Mouse (Mus musculus) layer of hippocampus, postnatal 25 days (tissue): ENCODE results near the gene Ifi35. TPM values are rescaled to one million over a fixed set of nuclear protein-coding genes. Genes with fewer than 3 reads are reported as not detected.
"Not testable (repeated sequence)": the region's sequence is repeated elsewhere in the genome, so short reads cannot be mapped to it uniquely, and the experiment has no call there.

Source experiments
- DNase-seq, 2 experiments: peaks; one replicate each; pipeline ENCODE4 v3.0.0; 2022; ENCODE audit warnings: mixed read lengths in 2 of 2, low spot score in 1 of 2; ENCODE audit errors: extremely low spot score in 1 of 2
- total RNA-seq, 2 experiments: library from RNA; stranded (reverse); gene quantifications; 2 replicates each; pipeline ENCODE4 v1.2.3; 2021

Gene Ifi35
- total RNA-seq, 2 experiments from 2014 or later, result 1.9 to 2.2 TPM

GRCm38 (mm10) chr11:101446860-101447259 lies 1.3 kb upstream of the Ifi35 start:
- DNase-seq, result not testable (repeated sequence)

- no peak for DNase-seq
These were observed 421 bp upstream of the Ifi35 start for GRCm38 (mm10) chr11:101447786-101448185.

GRCm38 (mm10) chr11:101448899-101449298 lies 692 bp downstream of the Ifi35 start:
- DNase-seq, result no peak

GRCm38 (mm10) chr11:101449596-101449995 lies 1.4 kb downstream of the Ifi35 start:
- DNase-seq, result not testable (repeated sequence)

GRCm38 (mm10) chr11:101450394-101450793 lies 2.2 kb downstream of the Ifi35 start:
- DNase-seq, result no peak

GRCm38 (mm10) chr11:101451536-101451935 lies 3.3 kb downstream of the Ifi35 start:
- no peak for DNase-seq

GRCm38 (mm10) chr11:101452093-101452774 lies 4.0 kb downstream of the Ifi35 start:
- no peak for DNase-seq

- no peak for DNase-seq
These were observed 6.5 kb downstream of the Ifi35 start for GRCm38 (mm10) chr11:101454702-101455101.

- no peak for DNase-seq
These were observed 7.4 kb downstream of the Ifi35 start for GRCm38 (mm10) chr11:101455627-101456026.

- no peak for DNase-seq
These were observed 9.4 kb downstream of the Ifi35 start for GRCm38 (mm10) chr11:101457631-101458030.

GRCm38 (mm10) chr11:101458217-101458616 lies 10.0 kb downstream of the Ifi35 start:
- no peak for DNase-seq

- no peak for DNase-seq
These were observed 11.5 kb downstream of the Ifi35 start for GRCm38 (mm10) chr11:101459716-101460115.

- DNase-seq, result no peak
These were observed 12.1 kb downstream of the Ifi35 start for GRCm38 (mm10) chr11:101460321-101460720.

- no peak for DNase-seq
These were observed 13.9 kb downstream of the Ifi35 start for GRCm38 (mm10) chr11:101462141-101462540.

- DNase-seq, result no peak
These were observed 14.6 kb downstream of the Ifi35 start for GRCm38 (mm10) chr11:101462583-101463440.

GRCm38 (mm10) chr11:101464211-101465100 lies 16.2 kb downstream of the Ifi35 start, which contains the start of gene Rnd2:
Gene Rnd2 (plus strand): TSS chr11:101464999.
- DNase-seq, result no peak

GRCm38 (mm10) chr11:101465101-101465868 lies 17.1 kb downstream of the Ifi35 start:
- DNase-seq, result no peak

- DNase-seq, result peak; percentile 38 to 42
These were observed 17.8 kb downstream of the Ifi35 start, which contains the start of gene Vat1 for GRCm38 (mm10) chr11:101465869-101466551. Gene Vat1 (minus strand): TSS chr11:101466230.

GRCm38 (mm10) chr11:101466552-101466950 lies 18.3 kb downstream of the Ifi35 start:
- DNase-seq, result not testable (repeated sequence)
